Mouse (Mus musculus) forebrain, embryonic 14.5 days (tissue): ENCODE measurements around the gene Calr3. TPM values are rescaled to one million over a fixed set of nuclear protein-coding genes. Genes with fewer than 3 reads are reported as not detected.

Source experiments
- ATAC-seq: fragments of 200-750 bp; cut with Nextera tagmentation; 2 replicates; pipeline ENCODE4 v1.8.0; 2017; ENCODE audit warnings: mild to moderate bottlenecking, moderate library complexity
- DNase-seq: peaks from one replicate; pipeline ENCODE4 v3.0.0-alpha.2; 2015; ENCODE audit warnings: low spot score
- H3K27ac ChIP-seq: fragments of 300-500 bp; sonication (generic); 2 replicates; pipeline ENCODE4 v1.5.1; 2014; ENCODE audit warnings: low read depth, mild to moderate bottlenecking, control low read depth, low read length, moderate library complexity
- H3K27me3 ChIP-seq: fragments of 300-500 bp; sonication (generic); replicated peaks from 2 replicates; pipeline ENCODE4 v1.6.1; 2014; ENCODE audit warnings: low read length, control low read depth, mixed read lengths; ENCODE audit not compliant: control insufficient read depth, insufficient read depth
- H3K36me3 ChIP-seq: fragments of 300-500 bp; sonication (generic); 2 replicates; pipeline ENCODE4 v1.6.1; 2014; ENCODE audit warnings: low read length, control low read depth; ENCODE audit not compliant: control insufficient read depth, insufficient read depth
- H3K4me1 ChIP-seq: fragments of 300-500 bp; sonication (generic); 2 replicates; pipeline ENCODE4 v1.6.1; 2014; ENCODE audit warnings: antibody characterized with exemption, low read length, control low read depth; ENCODE audit not compliant: control insufficient read depth, insufficient read depth
- H3K4me2 ChIP-seq: fragments of 300-500 bp; sonication (generic); 2 replicates; pipeline ENCODE4 v1.6.1; 2014; ENCODE audit warnings: mild to moderate bottlenecking, control low read depth, low read length
- H3K4me3 ChIP-seq: fragments of 300-500 bp; sonication (generic); 2 replicates; pipeline ENCODE4 v1.5.1; 2014; ENCODE audit warnings: low read depth, low read length, control low read depth
- H3K9ac ChIP-seq: fragments of 300-500 bp; sonication (generic); 2 replicates; pipeline ENCODE4 v1.6.1; 2014; ENCODE audit warnings: mild to moderate bottlenecking, low read length, control low read depth, moderate library complexity
- H3K9me3 ChIP-seq: fragments of 300-500 bp; sonication (generic); replicated peaks from 2 replicates; pipeline ENCODE4 v1.6.1; 2016; ENCODE audit warnings: low read length, control low read depth, mixed read lengths; ENCODE audit not compliant: control insufficient read depth
- WGBS: fragments of 180-500 bp; shearing (Covaris S2); extraction: QIAGEN DNeasy Blood & Tissue Kit; methylation state at CpG from one replicate; pipeline ENCODE4 v1.1.7; 2014; 5-methylcytosine and 5-hydroxymethylcytosine counted together
- polyA plus RNA-seq: library from polyadenylated mRNA; unstranded; fragments of >200 nt; fragmentation: Nextera tagmentation; extraction: Ambion mirVana; gene quantifications from 2 replicates; pipeline ENCODE4 v1.2.1, GENCODE M21; 2014

Gene Calr3
- polyA plus RNA-seq, 1 experiment from 2014 or later = 1.0 TPM

- under 1% methylated on average over 79 of the region's 80 CpGs for WGBS
These were observed 31.3 kb upstream of the Calr3 start, which contains the start of gene Cherp for GRCm38 (mm10) chr8:72474826-72475546. Cherp (minus strand) TSS chr8:72475226.

GRCm38 (mm10) chr8:72470684-72471083, 27.0 kb upstream of the Calr3 start:
- no peak for ATAC-seq
- WGBS = 90% methylated on average over 7 of the region's 7 CpGs

More at GRCm38 (mm10) chr8:72474826-72475546, 31.3 kb upstream of the Calr3 start, which contains the start of gene Cherp:
- peaks cover 38% of the 10 kb centered on the region for H3K36me3 ChIP-seq
- H3K27me3 ChIP-seq = no peaks in the 10 kb centered on the region
- peak within 1 kb of the TSS; percentile 80 for H3K27ac ChIP-seq
- H3K4me1 ChIP-seq = peaks cover 10% of the 10 kb centered on the region
- H3K4me3 ChIP-seq = peak within 1 kb of the TSS; percentile 92
- peak within 1 kb of the TSS; percentile 83 for H3K9ac ChIP-seq
- DNase-seq (peak; percentile 99), ATAC-seq (peak; percentile 98)
- peak within 1 kb of the TSS; percentile 94 for H3K4me2 ChIP-seq
- H3K9me3 ChIP-seq = no peaks in the 10 kb centered on the region

GRCm38 (mm10) chr8:72469984-72470383, 26.3 kb upstream of the Calr3 start:
- Histone ChIP-seq H3K36me3 (peaks cover 85% of the 10 kb centered on the region), H3K4me1 (peaks cover 4% of the 10 kb centered on the region), H3K27ac (no peak overlapping the region), H3K27me3 (no peaks in the 10 kb centered on the region), H3K4me2 (no peak overlapping the region), H3K9ac (no peak overlapping the region), H3K4me3 (no peak overlapping the region), H3K9me3 (no peaks in the 10 kb centered on the region)
- 93% methylated on average over 8 of the region's 8 CpGs for WGBS
- no peak for DNase-seq
- ATAC-seq = no peak

More at GRCm38 (mm10) chr8:72470684-72471083, 27.0 kb upstream of the Calr3 start:
- Histone ChIP-seq H3K4me2 (no peak overlapping the region), H3K4me1 (peaks cover 4% of the 10 kb centered on the region), H3K27ac (no peak overlapping the region), H3K9me3 (no peaks in the 10 kb centered on the region), H3K36me3 (peaks cover 78% of the 10 kb centered on the region), H3K27me3 (no peaks in the 10 kb centered on the region), H3K9ac (no peak overlapping the region), H3K4me3 (no peak overlapping the region)
- no peak for DNase-seq

GRCm38 (mm10) chr8:72469243-72469642, 25.6 kb upstream of the Calr3 start:
- DNase-seq (no peak), ATAC-seq (no peak)
- peaks cover 92% of the 10 kb centered on the region for H3K36me3 ChIP-seq
- no peak overlapping the region for H3K4me3 ChIP-seq
- H3K9me3 ChIP-seq = no peaks in the 10 kb centered on the region
- peaks cover 2% of the 10 kb centered on the region for H3K4me1 ChIP-seq
- 91% methylated on average over 2 of the region's 2 CpGs for WGBS
- H3K9ac ChIP-seq = no peak overlapping the region
- H3K4me2 ChIP-seq = no peak overlapping the region
- no peak overlapping the region for H3K27ac ChIP-seq
- no peaks in the 10 kb centered on the region for H3K27me3 ChIP-seq

- 93% methylated on average over 10 of the region's 10 CpGs for WGBS
These were observed 20.5 kb upstream of the Calr3 start for GRCm38 (mm10) chr8:72464211-72464610.

GRCm38 (mm10) chr8:72459881-72460533, 16.3 kb upstream of the Calr3 start:
- no peak overlapping the region for H3K4me3 ChIP-seq
- DNase-seq (no peak), ATAC-seq (no peak)
- H3K36me3 ChIP-seq = peaks cover 80% of the 10 kb centered on the region
- WGBS = 92% methylated on average over 4 of the region's 4 CpGs
- no peaks in the 10 kb centered on the region for H3K27me3 ChIP-seq
- no peak overlapping the region for H3K27ac ChIP-seq
- H3K9me3 ChIP-seq = no peaks in the 10 kb centered on the region
- no peak overlapping the region for H3K9ac ChIP-seq
- H3K4me2 ChIP-seq = no peak overlapping the region
- no peaks in the 10 kb centered on the region for H3K4me1 ChIP-seq

More at GRCm38 (mm10) chr8:72464211-72464610, 20.5 kb upstream of the Calr3 start:
- H3K36me3 ChIP-seq = peaks cover 100% of the 10 kb centered on the region
- DNase-seq (no peak), ATAC-seq (no peak)
- H3K9ac ChIP-seq = no peak overlapping the region
- H3K4me1 ChIP-seq = no peaks in the 10 kb centered on the region
- no peaks in the 10 kb centered on the region for H3K9me3 ChIP-seq
- no peaks in the 10 kb centered on the region for H3K27me3 ChIP-seq
- H3K4me2 ChIP-seq = no peak overlapping the region
- no peak overlapping the region for H3K4me3 ChIP-seq
- H3K27ac ChIP-seq = no peak overlapping the region

- Histone ChIP-seq H3K9me3 (no peaks in the 10 kb centered on the region), H3K36me3 (peaks cover 79% of the 10 kb centered on the region), H3K4me2 (no peak overlapping the region), H3K27ac (no peak overlapping the region), H3K27me3 (no peaks in the 10 kb centered on the region), H3K4me1 (no peaks in the 10 kb centered on the region), H3K4me3 (no peak overlapping the region), H3K9ac (no peak overlapping the region)
- ATAC-seq = no peak
- WGBS = 89% methylated on average over 6 of the region's 6 CpGs
- no peak for DNase-seq
These were observed 14.8 kb upstream of the Calr3 start for GRCm38 (mm10) chr8:72458457-72458856.

- Histone ChIP-seq H3K9me3 (no peaks in the 10 kb centered on the region), H3K4me1 (no peaks in the 10 kb centered on the region), H3K4me3 (no peak overlapping the region), H3K27ac (no peak overlapping the region), H3K4me2 (no peak overlapping the region), H3K36me3 (peaks cover 76% of the 10 kb centered on the region), H3K9ac (no peak overlapping the region), H3K27me3 (no peaks in the 10 kb centered on the region)
- DNase-seq (no peak), ATAC-seq (no peak)
- WGBS = 88% methylated on average over 3 of the region's 3 CpGs
These were observed 14.1 kb upstream of the Calr3 start for GRCm38 (mm10) chr8:72457806-72458205.

- H3K36me3 ChIP-seq = peaks cover 72% of the 10 kb centered on the region
- DNase-seq (no peak), ATAC-seq (no peak)
- no peak overlapping the region for H3K4me2 ChIP-seq
- H3K27ac ChIP-seq = no peak overlapping the region
- H3K4me1 ChIP-seq = no peaks in the 10 kb centered on the region
- WGBS = 87% methylated on average over 4 of the region's 4 CpGs
- no peaks in the 10 kb centered on the region for H3K9me3 ChIP-seq
- no peak overlapping the region for H3K9ac ChIP-seq
- no peak overlapping the region for H3K4me3 ChIP-seq
- no peaks in the 10 kb centered on the region for H3K27me3 ChIP-seq
These were observed 11.6 kb upstream of the Calr3 start for GRCm38 (mm10) chr8:72455317-72455716.
